Mouse (Mus musculus) telencephalon, adult 2 months (tissue): ENCODE results near the gene Sgsh.
"Not testable (repeated sequence)": the region's sequence is repeated elsewhere in the genome, so short reads cannot be mapped to it uniquely, and the experiment has no call there.

Experiments used
- DNase-seq: peaks from one replicate; pipeline ENCODE4 v3.0.0-alpha.2; 2011; ENCODE audit warnings: low read depth, low spot score

The Sgsh gene

GRCm38 (mm10) chr11:119355443-119356385, at the start of gene Sgsh, which contains the start of gene Slc26a11:
Sgsh (minus strand) TSS chr11:119355536.
Slc26a11 (plus strand) TSS chr11:119355557.
- DNase-seq: no peak

- no peak for DNase-seq
Observed at GRCm38 (mm10) chr11:119404627-119405026, 49.3 kb upstream of the Sgsh start.

- DNase-seq: no peak
Observed at GRCm38 (mm10) chr11:119402501-119403160, 47.3 kb upstream of the Sgsh start.

- no peak for DNase-seq
Observed at GRCm38 (mm10) chr11:119396461-119396860, 41.1 kb upstream of the Sgsh start.

DNA sequence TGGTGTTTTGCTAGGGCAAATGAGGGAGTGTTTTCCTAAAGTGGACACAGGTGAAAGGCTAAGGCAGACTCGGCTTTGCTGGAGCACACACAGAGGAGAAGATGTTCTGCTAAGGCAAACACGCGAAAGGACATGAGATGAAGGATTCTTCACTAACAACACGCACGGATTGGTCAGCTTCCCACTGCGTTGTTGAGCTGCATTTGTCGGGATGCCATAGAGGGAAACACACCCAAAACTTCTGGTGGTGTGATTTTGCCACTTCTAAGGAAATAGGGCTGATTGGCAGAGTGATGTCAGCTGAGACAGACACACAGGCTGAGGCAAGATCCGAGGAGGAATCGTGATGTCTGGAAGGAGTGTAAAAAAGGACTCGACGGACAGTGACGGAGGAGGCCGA, 40.6 kb upstream of the Sgsh start:
- no peak for DNase-seq

- no peak for DNase-seq
Observed at GRCm38 (mm10) chr11:119395394-119395793, 40.1 kb upstream of the Sgsh start.

- DNase-seq: no peak
Observed at GRCm38 (mm10) chr11:119394210-119394609, 38.9 kb upstream of the Sgsh start.

DNA sequence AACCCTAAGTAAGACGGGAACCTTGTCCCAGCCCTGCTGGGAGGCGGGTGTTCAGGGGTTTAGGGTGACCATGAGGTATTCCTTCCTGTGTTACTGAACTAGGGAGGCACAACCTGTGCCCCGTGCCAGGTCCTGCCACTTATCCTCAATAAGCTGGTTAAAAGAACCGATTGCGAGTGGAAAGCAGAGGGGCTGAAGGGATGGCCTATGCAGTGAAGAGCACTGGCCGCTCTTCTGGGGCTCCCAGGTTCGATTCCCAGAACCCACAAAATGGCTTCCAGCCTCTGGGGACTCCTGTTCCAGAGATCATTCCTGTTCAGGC, 38.1 kb upstream of the Sgsh start:
- DNase-seq: no peak

- no peak for DNase-seq
Observed at GRCm38 (mm10) chr11:119392800-119393482, 37.6 kb upstream of the Sgsh start, which contains the start of gene Rnf213. Rnf213 (plus strand) TSS chr11:119393100.

DNA sequence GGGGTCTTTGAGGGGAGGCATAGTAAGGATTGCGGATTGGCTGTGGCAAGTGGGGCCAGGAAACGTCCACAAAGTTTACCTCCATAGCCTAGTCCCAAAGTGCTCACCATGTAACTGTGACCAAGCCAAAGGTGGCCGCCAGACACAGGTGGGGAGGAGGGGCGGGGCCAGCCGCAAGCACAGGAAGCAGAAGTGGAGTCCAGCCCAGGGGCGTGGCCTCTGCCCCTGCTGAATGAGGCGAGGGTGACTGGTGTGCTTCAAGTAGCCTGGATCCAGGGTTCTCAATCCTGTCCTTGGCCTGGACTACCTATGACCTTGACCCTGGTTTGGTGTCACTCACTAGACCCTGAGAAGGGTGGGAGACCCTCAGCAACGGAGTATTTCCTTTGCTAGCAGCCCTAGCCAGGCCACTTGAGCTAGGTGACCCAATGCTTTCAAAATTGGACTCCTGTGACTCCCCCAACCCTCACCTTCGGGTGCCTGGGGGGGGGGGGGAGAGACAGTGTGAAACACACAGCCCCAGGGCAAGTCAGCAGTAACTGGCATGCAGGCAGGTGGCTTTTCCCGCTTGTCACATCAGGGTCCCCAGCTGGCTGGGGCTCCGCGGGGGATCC, 36.8 kb upstream of the Sgsh start:
- DNase-seq: no peak

DNA sequence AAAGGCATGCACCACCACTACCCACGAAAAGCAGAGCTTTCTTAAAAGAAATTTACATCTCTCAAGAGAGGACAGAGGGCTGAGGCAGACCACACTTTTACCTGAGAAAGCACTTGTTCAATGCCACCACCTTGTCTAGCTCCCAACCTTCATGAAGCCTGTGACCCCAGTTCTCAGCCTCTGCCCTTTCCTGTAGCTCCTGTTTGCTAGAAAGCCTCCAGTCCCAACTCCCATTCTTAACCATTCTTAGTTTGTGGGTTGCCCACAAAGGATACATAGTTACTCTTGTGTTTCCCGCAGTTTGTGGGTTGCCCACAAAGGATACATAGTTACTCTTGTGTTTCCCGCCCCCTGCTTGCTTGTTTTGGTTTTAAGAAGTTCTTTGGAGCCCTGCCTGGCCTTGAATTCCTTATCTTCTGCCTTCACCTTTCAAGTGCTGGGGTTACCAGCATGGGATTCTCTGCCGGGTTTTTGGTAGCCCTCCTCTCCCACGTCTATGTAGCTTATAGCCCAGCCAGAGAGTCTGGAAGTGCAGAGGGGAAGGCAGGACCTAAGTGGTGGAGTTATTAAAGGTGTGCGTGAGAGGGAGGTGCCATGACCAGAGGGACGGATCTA, 36.2 kb upstream of the Sgsh start:
- no peak for DNase-seq

GRCm38 (mm10) chr11:119390271-119391231, 35.2 kb upstream of the Sgsh start:
- DNase-seq: no peak

DNA sequence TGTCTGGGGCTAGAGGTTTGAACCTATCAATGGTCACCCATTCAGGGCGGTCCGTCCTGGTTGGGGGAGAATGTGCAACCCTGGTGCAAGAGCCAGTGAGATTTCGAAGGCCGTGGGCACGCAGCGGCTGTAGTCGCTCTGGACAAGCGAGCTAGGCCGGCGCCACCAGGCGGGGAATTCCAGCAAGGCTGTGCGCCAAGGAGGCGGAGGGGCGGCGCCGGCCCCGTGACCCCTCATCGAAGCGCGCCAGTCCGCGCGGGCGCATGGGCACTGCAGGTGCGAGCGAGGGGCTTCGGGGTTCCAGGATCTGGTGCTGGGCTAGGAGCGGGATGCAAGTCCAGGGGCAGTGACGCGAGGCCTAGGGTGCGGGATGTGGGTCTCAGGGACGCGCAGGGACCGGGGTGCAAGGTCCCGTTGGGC, 34.5 kb upstream of the Sgsh start:
- no peak for DNase-seq

DNA sequence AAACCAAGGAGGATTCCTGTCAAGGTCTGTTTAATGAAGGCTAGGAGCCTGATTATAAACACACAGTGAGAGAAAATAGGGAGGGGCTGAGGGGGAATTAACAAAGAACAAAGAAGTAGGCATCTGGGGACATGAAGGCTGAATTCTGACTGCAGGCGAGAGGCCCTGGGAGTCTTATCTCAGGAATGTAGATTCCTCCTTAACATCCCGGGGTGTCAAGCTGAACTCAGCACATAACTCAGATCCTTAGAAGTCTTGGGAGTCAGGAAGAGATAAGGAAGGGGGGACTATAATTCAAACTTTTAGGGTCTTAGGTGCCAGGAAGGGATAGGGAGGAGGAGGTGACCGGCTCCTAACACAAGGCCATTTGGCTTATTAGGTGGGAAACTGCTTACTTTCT, 31.9 kb upstream of the Sgsh start:
- not testable (repeated sequence) for DNase-seq

DNA sequence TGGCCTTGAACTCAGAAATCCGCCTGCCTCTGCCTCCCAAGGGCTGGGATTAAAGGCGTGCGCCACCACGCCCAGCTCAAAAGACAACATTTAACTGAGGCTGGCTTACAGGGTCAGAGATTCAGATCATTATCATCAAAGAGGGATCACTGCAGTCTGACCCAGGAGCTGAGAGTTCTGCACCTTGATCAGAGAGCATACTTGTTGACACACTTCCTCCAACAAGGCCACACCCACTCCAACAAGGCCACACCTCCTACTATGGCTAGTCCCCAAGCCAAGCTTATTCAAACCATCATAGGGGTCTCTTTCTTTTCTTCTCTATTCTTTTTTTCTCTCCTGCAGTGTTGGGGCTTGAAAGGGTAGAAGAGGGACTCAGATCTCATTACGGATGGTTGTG, 31.0 kb upstream of the Sgsh start:
- DNase-seq: no peak

DNA sequence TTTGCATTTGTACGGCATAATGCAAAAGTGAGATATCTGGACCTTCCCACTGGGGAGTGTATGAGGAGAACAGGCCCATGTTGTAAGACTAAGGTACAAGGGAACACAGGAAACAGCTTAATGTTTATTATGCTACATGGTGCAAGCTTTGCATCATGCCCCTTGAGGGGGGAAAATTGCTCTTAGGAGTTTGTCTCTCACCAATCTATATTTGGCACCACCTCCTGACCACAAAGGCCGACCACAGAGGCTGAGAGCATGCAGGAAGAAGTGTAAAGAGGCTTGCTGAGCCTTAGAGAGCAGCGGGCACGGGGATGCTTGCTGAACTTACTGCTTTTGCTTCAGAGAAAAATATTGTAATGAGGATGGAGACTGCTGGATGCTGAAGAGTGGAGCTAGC, 29.6 kb upstream of the Sgsh start:
- DNase-seq: no peak

GRCm38 (mm10) chr11:119382338-119382850, 27.1 kb upstream of the Sgsh start:
- no peak for DNase-seq

DNA sequence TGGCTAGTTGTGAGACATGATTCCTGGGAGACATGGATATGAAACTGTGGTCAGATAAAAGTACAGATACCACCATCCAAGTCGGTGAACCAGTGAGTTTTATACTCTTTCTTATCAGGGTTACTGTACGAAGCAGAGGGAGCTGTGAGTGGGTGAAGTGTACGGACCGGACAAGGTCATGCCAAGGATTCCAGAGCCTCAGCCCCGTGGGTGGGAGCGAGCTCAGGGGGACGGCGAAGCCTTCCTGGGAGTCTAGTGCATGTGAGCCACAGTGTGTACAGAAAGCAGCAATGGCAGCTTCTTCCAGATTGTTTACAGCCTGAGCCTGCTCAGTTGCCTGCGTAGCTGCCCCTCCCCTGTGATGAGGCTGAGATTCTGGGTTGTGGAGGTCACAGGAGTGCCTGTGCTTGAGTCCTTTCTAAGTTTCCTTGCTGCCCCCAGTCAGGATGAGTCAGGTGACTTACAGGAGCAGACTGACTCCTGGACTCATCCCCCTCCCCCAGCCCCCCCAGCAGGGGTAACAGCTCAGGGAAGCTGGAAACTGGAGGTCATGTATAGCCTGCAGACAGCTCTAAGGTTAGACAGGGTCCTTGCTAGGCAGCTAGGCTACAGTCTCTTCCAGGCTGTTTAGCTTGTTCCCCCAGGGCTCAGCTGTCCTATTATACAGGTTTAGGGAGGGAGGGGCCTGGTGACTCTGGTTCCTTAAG, 26.4 kb upstream of the Sgsh start:
- no peak for DNase-seq

DNA sequence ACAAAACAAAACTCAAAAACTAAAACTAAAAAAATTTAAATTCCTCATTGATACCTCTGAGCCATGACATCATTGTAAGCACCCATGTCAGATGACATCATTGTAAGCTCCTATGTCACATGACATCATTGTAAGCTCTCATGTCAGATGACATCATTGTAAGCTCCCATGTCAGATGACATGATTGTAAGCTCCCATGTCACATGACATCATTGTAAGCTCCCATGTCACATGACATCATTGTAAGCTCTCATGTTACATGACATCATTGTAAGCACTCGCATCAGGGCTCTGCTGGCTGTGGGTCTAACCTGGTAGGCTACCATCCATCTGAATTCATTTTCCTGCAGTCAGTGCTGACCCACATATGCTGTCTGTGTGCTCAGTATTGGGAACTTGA, 23.2 kb upstream of the Sgsh start:
- DNase-seq: no peak
